Mouse (Mus musculus) liver, adult 2 months (tissue): Measurements from ENCODE around the gene Ywhab.

ENCODE experiments used
- CTCF ChIP-seq: fragments of 200-500 bp; IDR thresholded peaks from 2 replicates; pipeline ENCODE4 v1.5.1; 2011; ENCODE audit warnings: low read depth, low read length, control low read depth
- POLR2A ChIP-seq: fragments of 200-500 bp; IDR thresholded peaks from 2 replicates; pipeline ENCODE4 v1.6.1; 2011; ENCODE audit warnings: low read length, control low read depth; ENCODE audit not compliant: insufficient read depth; ENCODE audit errors: extremely low read depth

GRCm38 (mm10) chr2:164047197-164047690 is 52.5 kb downstream of the Ywhab start:
- no peak for TF ChIP-seq CTCF
- no peak for TF ChIP-seq POLR2A
